Mouse (Mus musculus): ENCODE measurements around the gene Chrne. TPM values are rescaled to one million over a fixed set of nuclear protein-coding genes. Genes with fewer than 3 reads are reported as not detected.
A peak's percentile ranks its signal among the peaks of the same experiment; 100 is the strongest.

The Chrne gene
- polyA plus RNA-seq, 1 experiment from 2014 or later = 0.37 TPM

GRCm38 (mm10) chr11:70643051-70643450 is 24.0 kb upstream of the Chrne start:
- peaks cover 39% of the 10 kb centered on the region for H3K4me1 ChIP-seq (replicated peaks)
- peaks cover 33% of the 10 kb centered on the region for H3K36me3 ChIP-seq
- H3K27me3 ChIP-seq (replicated peaks) = no peaks in the 10 kb centered on the region
- no peak overlapping the region for H3K4me3 ChIP-seq
- no peak for ATAC-seq (ENCODE audit: insufficient number of reproducible peaks, low FRiP score)
- WGBS = 87% methylated on average over 6 of the region's 6 CpGs
- no peak overlapping the region for H3K27ac ChIP-seq (ENCODE audit: poor library complexity, severe bottlenecking)
- no peaks in the 10 kb centered on the region for H3K9me3 ChIP-seq (replicated peaks)
- H3K4me2 ChIP-seq = no peak overlapping the region
- no peak overlapping the region for H3K9ac ChIP-seq

- no peak overlapping the region for H3K4me3 ChIP-seq
- no peak overlapping the region for H3K27ac ChIP-seq (ENCODE audit: poor library complexity, severe bottlenecking)
- H3K4me2 ChIP-seq = no peak overlapping the region
- H3K9me3 ChIP-seq (replicated peaks) = no peaks in the 10 kb centered on the region
- H3K9ac ChIP-seq = no peak overlapping the region
- no peaks in the 10 kb centered on the region for H3K27me3 ChIP-seq (replicated peaks)
- H3K36me3 ChIP-seq = peaks cover 33% of the 10 kb centered on the region
- peaks cover 36% of the 10 kb centered on the region for H3K4me1 ChIP-seq (replicated peaks)
- ATAC-seq (ENCODE audit: insufficient number of reproducible peaks, low FRiP score) = no peak
- 74% methylated on average over 7 of the region's 7 CpGs for WGBS
Observed at GRCm38 (mm10) chr11:70641241-70641640, 22.2 kb upstream of the Chrne start.

GRCm38 (mm10) chr11:70639976-70640375 is 21.0 kb upstream of the Chrne start:
- Histone ChIP-seq H3K9ac (no peak overlapping the region), H3K27ac (ENCODE audit: poor library complexity, severe bottlenecking) (no peak overlapping the region), H3K4me2 (no peak overlapping the region), H3K36me3 (peaks cover 23% of the 10 kb centered on the region), H3K27me3 (replicated peaks) (no peaks in the 10 kb centered on the region), H3K4me1 (replicated peaks) (peaks cover 23% of the 10 kb centered on the region), H3K4me3 (no peak overlapping the region), H3K9me3 (replicated peaks) (no peaks in the 10 kb centered on the region)
- ATAC-seq (ENCODE audit: insufficient number of reproducible peaks, low FRiP score) = no peak
- 72% methylated on average over 8 of the region's 8 CpGs for WGBS

GRCm38 (mm10) chr11:70638714-70639278 is 19.8 kb upstream of the Chrne start, which contains the start of gene Gp1ba:
Gene Gp1ba, plus strand, starts transcription at chr11:70639122.
- Histone ChIP-seq H3K4me1 (replicated peaks) (peaks cover 21% of the 10 kb centered on the region), H3K9ac (peak within 1 kb of the TSS; percentile 28; the same call in 1 of the 2 replicates), H3K36me3 (peaks cover 12% of the 10 kb centered on the region), H3K4me2 (peak within 1 kb of the TSS; percentile 34), H3K9me3 (replicated peaks) (no peaks in the 10 kb centered on the region), H3K27ac (ENCODE audit: poor library complexity, severe bottlenecking) (peak within 1 kb of the TSS; percentile 39), H3K4me3 (no peak within 1 kb of the TSS), H3K27me3 (replicated peaks) (no peaks in the 10 kb centered on the region)
- ATAC-seq (ENCODE audit: insufficient number of reproducible peaks, low FRiP score) = peak; percentile 81
- WGBS = 1% methylated on average over 5 of the region's 5 CpGs

GRCm38 (mm10) chr11:70638293-70638692 is 19.3 kb upstream of the Chrne start:
- Histone ChIP-seq H3K4me2 (peak overlapping the region; percentile 34), H3K4me1 (replicated peaks) (peaks cover 21% of the 10 kb centered on the region), H3K27ac (ENCODE audit: poor library complexity, severe bottlenecking) (peak overlapping the region; percentile 39), H3K27me3 (replicated peaks) (no peaks in the 10 kb centered on the region), H3K9me3 (replicated peaks) (no peaks in the 10 kb centered on the region), H3K36me3 (peaks cover 7% of the 10 kb centered on the region), H3K4me3 (no peak overlapping the region), H3K9ac (0 out of 2 replicates have a peak overlapping the region, but pooled peaks have one; percentile 28)
- 56% methylated on average over 1 of the region's 1 CpGs for WGBS
- peak; percentile 20; the same call in 1 of the 2 replicates for ATAC-seq (ENCODE audit: insufficient number of reproducible peaks, low FRiP score)

- Histone ChIP-seq H3K27me3 (replicated peaks) (no peaks in the 10 kb centered on the region), H3K27ac (ENCODE audit: poor library complexity, severe bottlenecking) (no peak overlapping the region), H3K9ac (no peak overlapping the region), H3K36me3 (peaks cover 2% of the 10 kb centered on the region), H3K4me2 (no peak overlapping the region), H3K4me1 (replicated peaks) (peaks cover 21% of the 10 kb centered on the region), H3K4me3 (no peak overlapping the region), H3K9me3 (replicated peaks) (no peaks in the 10 kb centered on the region)
- WGBS = 95% methylated on average over 1 of the region's 1 CpGs
- ATAC-seq (ENCODE audit: insufficient number of reproducible peaks, low FRiP score) = no peak
Observed at GRCm38 (mm10) chr11:70637764-70638163, 18.7 kb upstream of the Chrne start.

GRCm38 (mm10) chr11:70635601-70636000 is 16.6 kb upstream of the Chrne start:
- Histone ChIP-seq H3K27me3 (replicated peaks) (no peaks in the 10 kb centered on the region), H3K36me3 (no peaks in the 10 kb centered on the region), H3K9me3 (replicated peaks) (no peaks in the 10 kb centered on the region), H3K27ac (ENCODE audit: poor library complexity, severe bottlenecking) (no peak overlapping the region), H3K9ac (no peak overlapping the region), H3K4me1 (replicated peaks) (peaks cover 21% of the 10 kb centered on the region), H3K4me3 (no peak overlapping the region), H3K4me2 (no peak overlapping the region)
- no peak for ATAC-seq (ENCODE audit: insufficient number of reproducible peaks, low FRiP score)
- 83% methylated on average over 4 of the region's 4 CpGs for WGBS

GRCm38 (mm10) chr11:70630129-70630528 is 11.1 kb upstream of the Chrne start:
- Histone ChIP-seq H3K27ac (ENCODE audit: poor library complexity, severe bottlenecking) (no peak overlapping the region), H3K9ac (no peak overlapping the region), H3K4me1 (replicated peaks) (no peaks in the 10 kb centered on the region), H3K27me3 (replicated peaks) (no peaks in the 10 kb centered on the region), H3K36me3 (no peaks in the 10 kb centered on the region), H3K4me3 (no peak overlapping the region), H3K4me2 (no peak overlapping the region), H3K9me3 (replicated peaks) (no peaks in the 10 kb centered on the region)
- 54% methylated on average over 7 of the region's 7 CpGs for WGBS
- ATAC-seq (ENCODE audit: insufficient number of reproducible peaks, low FRiP score) = no peak

- WGBS = 62% methylated on average over 5 of the region's 5 CpGs
- Histone ChIP-seq H3K27me3 (replicated peaks) (no peaks in the 10 kb centered on the region), H3K27ac (ENCODE audit: poor library complexity, severe bottlenecking) (no peak overlapping the region), H3K4me1 (replicated peaks) (no peaks in the 10 kb centered on the region), H3K4me2 (no peak overlapping the region), H3K36me3 (no peaks in the 10 kb centered on the region), H3K9me3 (replicated peaks) (no peaks in the 10 kb centered on the region), H3K9ac (no peak overlapping the region), H3K4me3 (no peak overlapping the region)
- ATAC-seq (ENCODE audit: insufficient number of reproducible peaks, low FRiP score) = no peak
Observed at GRCm38 (mm10) chr11:70629557-70629956, 10.5 kb upstream of the Chrne start.

- no peaks in the 10 kb centered on the region for H3K27me3 ChIP-seq (replicated peaks)
- no peaks in the 10 kb centered on the region for H3K9me3 ChIP-seq (replicated peaks)
- H3K4me1 ChIP-seq (replicated peaks) = no peaks in the 10 kb centered on the region
- ATAC-seq (ENCODE audit: insufficient number of reproducible peaks, low FRiP score) = no peak
- H3K27ac ChIP-seq (ENCODE audit: poor library complexity, severe bottlenecking) = no peak overlapping the region
- no peak overlapping the region for H3K4me2 ChIP-seq
- no peak overlapping the region for H3K9ac ChIP-seq
- WGBS = 64% methylated on average over 2 of the region's 2 CpGs
- H3K4me3 ChIP-seq = no peak overlapping the region
- no peaks in the 10 kb centered on the region for H3K36me3 ChIP-seq
Observed at GRCm38 (mm10) chr11:70628431-70628830, 9.4 kb upstream of the Chrne start.

GRCm38 (mm10) chr11:70626877-70627276 is 7.9 kb upstream of the Chrne start:
- Histone ChIP-seq H3K27me3 (replicated peaks) (no peaks in the 10 kb centered on the region), H3K36me3 (no peaks in the 10 kb centered on the region), H3K4me1 (replicated peaks) (no peaks in the 10 kb centered on the region; the same call in 1 of the 2 replicates), H3K4me3 (no peak overlapping the region), H3K4me2 (no peak overlapping the region), H3K9me3 (replicated peaks) (no peaks in the 10 kb centered on the region), H3K9ac (no peak overlapping the region), H3K27ac (ENCODE audit: poor library complexity, severe bottlenecking) (no peak overlapping the region)
- ATAC-seq (ENCODE audit: insufficient number of reproducible peaks, low FRiP score) = no peak
- WGBS = 74% methylated on average over 4 of the region's 4 CpGs

GRCm38 (mm10) chr11:70625473-70625872 is 6.5 kb upstream of the Chrne start:
- Histone ChIP-seq H3K4me3 (no peak overlapping the region), H3K9me3 (replicated peaks) (no peaks in the 10 kb centered on the region), H3K9ac (no peak overlapping the region), H3K36me3 (no peaks in the 10 kb centered on the region), H3K4me1 (replicated peaks) (no peaks in the 10 kb centered on the region; the same call in 1 of the 2 replicates), H3K27me3 (replicated peaks) (no peaks in the 10 kb centered on the region), H3K27ac (ENCODE audit: poor library complexity, severe bottlenecking) (no peak overlapping the region), H3K4me2 (no peak overlapping the region)
- ATAC-seq (ENCODE audit: insufficient number of reproducible peaks, low FRiP score) = no peak
- 48% methylated on average over 4 of the region's 4 CpGs for WGBS
